Mouse (Mus musculus): ENCODE data around the gene Rfxank.
A peak's percentile ranks its signal among the peaks of the same experiment; 100 is the strongest.

Rfxank gene

DNA sequence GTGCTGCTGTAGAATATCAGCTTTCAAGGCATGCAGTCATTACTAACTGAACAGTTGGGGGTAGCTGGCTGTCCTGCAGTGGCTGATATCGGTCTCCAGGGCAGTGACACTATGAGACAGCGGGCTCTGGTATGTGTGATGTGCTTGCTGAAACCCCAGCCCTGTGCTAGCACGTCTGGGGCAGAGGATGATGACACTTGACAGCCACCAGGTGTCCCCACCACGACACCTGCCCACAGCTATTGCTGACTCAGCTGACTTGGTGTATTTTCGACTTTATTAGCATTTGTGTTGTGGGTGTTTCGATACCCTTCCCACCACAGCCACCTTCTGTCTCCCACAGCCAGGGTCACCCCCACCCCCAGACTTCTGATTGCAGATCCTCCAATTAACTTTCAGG is 34.4 kb downstream of the Rfxank start:
- DNase-seq: peak; percentile 51 to 60

DNA sequence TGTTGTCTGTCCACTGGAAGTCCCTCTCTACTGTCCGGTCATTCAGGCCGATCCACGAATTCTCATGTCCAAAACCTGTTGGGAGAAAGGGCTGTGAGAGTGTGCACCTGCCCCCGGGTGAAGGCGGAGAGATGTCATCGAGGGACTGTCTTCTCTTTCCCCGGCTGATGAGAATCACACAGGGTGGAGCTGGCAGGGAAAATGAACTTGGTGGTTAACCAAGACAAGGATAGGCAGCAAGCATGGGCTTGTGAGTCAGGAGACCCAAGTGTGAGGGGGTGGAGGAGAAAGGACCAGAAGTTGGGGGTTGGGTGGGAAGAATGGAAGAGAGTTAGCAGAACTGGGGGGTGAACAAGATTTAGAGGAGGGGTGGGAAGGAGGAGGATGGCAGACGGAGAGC is 38.7 kb downstream of the Rfxank start:
- no peak for DNase-seq

DNA sequence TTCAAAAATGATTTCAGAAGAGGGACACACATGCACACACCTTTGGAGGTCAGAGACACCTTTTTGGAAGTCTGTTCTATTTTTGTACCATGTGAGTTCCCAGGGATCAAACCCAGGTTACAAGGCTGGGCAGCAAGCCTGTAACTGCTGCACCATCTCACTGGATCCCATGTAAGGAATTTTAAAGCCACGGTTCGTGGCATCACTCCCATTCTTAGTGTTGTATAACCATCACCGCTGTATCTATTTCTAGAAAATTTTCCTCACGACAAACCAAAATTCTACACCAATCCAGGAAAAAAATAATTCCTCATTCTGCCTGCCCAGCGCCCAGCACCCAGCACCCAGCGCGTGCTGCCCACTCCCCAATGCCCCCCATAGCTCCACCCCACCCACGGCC is 39.7 kb downstream of the Rfxank start:
- DNase-seq: no peak

DNA sequence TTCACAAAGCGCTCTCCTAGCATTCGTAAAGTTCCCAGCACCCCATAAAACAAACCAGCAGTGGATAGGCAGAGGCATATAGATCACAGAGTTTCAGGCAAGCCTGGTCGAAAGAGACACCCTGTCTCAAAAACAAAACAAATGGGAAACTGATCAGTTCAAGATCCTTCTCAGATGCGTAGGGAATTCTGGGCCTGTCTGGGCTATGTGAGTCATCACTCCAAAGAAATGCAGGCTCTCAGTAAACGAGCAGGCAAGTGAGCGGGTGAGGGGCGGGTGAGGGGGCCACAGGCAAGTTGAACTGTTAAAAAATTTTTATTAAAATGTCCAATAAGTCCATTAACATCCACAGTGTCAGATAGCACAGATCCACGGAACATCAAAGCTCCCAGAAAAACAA is 46.2 kb downstream of the Rfxank start:
- DNase-seq: no peak

- no peak for DNase-seq
Observed at GRCm38 (mm10) chr8:70089296-70089960, 49.5 kb downstream of the Rfxank start.

DNA sequence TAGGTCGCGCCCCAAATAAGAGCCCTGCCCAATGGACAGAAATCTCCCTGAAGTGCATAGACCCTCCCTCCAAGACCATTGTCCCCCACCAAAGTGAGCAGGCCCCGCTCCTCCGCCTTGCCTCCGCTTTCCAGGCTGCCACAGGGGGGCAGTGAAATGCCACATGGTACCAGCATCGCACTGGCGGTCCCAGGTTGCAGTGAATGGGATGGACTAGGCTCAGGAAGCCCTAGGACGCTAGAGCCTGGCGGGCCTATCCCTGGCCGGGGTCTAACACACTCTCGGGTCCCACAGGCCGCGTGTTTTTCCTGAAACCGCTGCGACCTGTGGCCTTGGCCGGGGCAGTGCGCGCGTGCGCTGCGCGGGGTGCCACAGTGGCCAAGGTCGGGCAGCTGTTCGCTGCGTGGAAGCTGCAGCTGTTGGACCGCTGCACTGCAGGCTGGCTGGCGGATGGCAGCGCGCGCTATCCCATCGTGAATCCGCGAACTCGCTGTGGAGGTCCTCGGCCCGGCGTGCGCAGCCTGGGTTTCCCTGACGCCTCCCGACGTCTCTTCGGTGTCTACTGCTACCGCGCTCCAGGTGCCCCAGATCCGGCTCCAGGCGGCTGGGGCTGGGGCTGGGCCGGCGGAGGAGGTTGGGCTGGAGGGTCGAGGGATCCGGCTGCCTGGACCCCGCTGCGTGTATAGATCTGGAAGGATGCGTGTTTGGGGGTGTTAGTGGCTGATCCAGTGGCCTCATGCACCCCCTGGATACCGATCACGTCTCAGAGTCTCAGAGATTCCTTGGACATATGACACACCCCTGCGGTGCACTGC is 50.9 kb downstream of the Rfxank start:
- peak in 1 of 2 experiments; percentile 15 for DNase-seq

DNA sequence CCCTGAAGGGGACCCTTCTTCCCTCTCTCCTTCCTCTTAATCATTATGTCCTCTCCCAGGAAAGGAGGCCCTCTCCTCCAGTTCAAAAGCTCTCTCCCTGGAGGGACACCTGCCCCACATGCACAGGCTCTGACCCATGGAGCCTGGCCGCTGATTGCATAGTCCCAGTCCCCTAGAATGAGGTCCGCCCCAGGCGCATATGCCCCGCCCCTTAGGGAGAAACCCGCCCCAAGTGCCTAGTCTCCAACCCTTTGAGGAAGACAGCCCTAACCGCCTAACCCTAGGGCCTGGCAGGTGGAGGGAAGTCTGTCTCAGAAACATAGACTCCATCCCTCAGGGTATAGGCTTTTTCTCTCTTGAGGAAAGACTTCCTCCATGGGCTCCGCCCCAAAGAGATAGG is 51.7 kb downstream of the Rfxank start:
- DNase-seq: no peak

- DNase-seq: no peak
Observed at GRCm38 (mm10) chr8:70086151-70086550, 52.8 kb downstream of the Rfxank start.

- DNase-seq: no peak
Observed at GRCm38 (mm10) chr8:70084191-70085065, 54.5 kb downstream of the Rfxank start.

GRCm38 (mm10) chr8:70083285-70083684 is 55.7 kb downstream of the Rfxank start, which contains the start of gene Hapln4:
Gene Hapln4, plus strand, starts transcription at chr8:70083457.
- DNase-seq: no peak

- no peak for DNase-seq
Observed at GRCm38 (mm10) chr8:70081976-70082375, 57.0 kb downstream of the Rfxank start.

All from thymus, postnatal 36 days (tissue).